Mouse (Mus musculus) lung, postnatal 36 days (tissue): ENCODE measurements around the gene Zfp352.
"Not testable (repeated sequence)": the region's sequence is repeated elsewhere in the genome, so short reads cannot be mapped to it uniquely, and the experiment has no call there.

ENCODE experiments used
- DNase-seq: peaks from one replicate; pipeline ENCODE4 v3.0.0; 2022; ENCODE audit warnings: mixed read lengths

Zfp352 gene

DNA sequence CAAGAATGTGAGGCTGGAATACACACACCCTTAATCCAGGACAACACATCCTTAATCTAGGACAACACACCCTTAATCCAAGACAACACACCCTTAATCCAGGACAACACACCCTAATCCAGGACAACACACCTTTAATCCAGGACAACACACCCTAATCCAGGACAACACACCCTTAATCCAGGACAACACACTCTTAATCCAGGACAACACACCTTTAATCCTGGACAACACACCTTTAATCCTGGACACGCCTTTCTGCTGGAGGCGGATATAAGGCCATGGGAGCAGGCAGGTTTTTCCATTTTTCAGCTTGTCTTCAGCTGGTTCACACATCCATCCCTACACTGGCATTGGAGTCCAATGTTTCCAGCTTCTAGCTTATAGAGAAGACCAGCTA, at the start of gene Zfp352:
Gene Zfp352 (plus strand): TSS at position 301 of the 400 bp plus-strand sequence.
- no peak for DNase-seq

GRCm38 (mm10) chr4:90170890-90171483, 47.6 kb upstream of the Zfp352 start:
- DNase-seq, result no peak

GRCm38 (mm10) chr4:90174036-90174435, 44.6 kb upstream of the Zfp352 start:
- no peak for DNase-seq

GRCm38 (mm10) chr4:90203421-90203820, 15.2 kb upstream of the Zfp352 start:
- DNase-seq, result no peak

DNA sequence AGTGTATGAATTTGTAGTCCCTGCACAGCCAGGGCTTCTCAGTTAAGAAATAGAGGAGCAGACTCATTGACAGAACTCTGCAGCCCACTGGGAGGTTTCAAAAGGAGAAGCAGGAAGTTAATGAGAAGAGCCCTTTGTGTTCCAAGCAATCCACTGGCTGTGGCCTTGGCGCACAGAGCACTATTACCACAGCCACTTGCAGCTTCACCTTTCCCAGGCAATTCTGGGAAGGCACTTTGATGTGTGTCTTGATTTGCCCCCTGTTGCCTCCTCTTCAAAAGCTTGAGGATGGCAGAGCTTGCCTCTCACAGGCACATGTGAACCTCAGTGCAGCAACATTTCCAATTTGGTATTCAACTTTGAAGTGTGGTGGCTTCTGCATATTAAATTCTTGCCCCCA, 7.1 kb upstream of the Zfp352 start:
- DNase-seq, result no peak

- no peak for DNase-seq
These were observed 6.5 kb upstream of the Zfp352 start for GRCm38 (mm10) chr4:90212076-90212475.

DNA sequence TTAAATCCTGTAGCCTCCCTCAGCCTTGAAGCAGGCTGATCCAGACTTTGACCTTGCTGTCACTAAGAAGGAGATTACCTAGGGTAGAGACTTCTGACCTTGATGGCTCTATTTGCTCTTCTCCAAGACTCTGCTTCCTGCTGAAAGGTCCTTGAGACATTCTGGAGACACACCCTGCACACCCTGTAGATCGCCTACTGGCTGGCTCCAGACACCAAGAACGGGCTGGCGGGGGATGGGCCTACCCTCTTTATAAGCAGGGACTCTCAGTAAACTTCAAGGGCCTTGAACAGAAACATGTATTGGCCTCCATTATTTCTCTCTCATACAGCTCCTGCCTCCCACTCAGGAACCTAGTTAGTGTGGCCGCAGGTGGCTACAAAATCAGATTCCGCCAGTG, 17.0 kb downstream of the Zfp352 start:
- not testable (repeated sequence) for DNase-seq

DNA sequence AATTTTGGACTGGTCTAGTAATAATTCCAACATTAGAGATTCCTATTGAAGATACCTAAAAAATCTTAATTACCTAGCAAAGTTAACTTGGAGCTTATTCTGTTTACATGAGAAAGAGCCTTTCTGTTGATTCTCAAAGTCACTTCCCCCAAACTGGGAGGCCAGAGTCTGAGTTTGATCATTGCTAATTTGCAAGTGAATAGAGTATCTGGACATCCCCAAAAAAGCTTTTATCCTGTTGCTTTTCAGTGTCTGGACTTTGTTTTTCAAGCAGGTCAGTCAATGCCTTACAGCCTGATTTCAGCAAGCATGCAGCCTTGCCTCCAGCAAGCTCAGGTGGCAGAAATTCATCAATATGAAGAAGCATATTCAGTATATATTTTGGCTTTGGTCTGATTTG, 51.2 kb downstream of the Zfp352 start:
- DNase-seq, result no peak
